Mouse (Mus musculus): ENCODE results near the gene Gusb.

DNA sequence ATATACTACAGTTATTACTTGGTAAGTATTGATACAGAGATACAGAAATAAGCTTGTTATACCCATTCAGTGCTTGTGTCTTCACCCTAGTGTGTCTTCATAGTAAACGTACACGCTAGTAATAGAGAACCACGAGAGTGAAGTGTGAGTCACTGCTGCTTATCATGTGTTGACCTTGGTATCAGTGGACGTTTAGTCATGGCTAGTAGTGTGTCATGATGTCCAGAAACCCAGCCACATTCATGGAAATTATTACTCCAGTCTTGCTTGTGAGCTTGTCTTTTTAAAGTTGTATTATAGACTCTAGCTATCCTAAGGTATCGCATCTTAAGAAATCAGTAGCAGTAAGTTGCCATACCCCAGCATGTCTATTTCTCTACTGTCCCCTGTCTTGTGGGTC is 24.2 kb downstream of the Gusb start:
- no peak for TF ChIP-seq POLR2A (IDR thresholded peaks at IDR 0.05; ENCODE audit: borderline replicate concordance, insufficient read depth, low read length)
- no peak for TF ChIP-seq CTCF (IDR thresholded peaks at IDR 0.05; ENCODE audit: borderline replicate concordance, insufficient read depth, low read depth, low read length)

Measured in cerebellum, adult 2 months (tissue).